Mouse (Mus musculus): ENCODE data around the gene Atg9b. TPM values are rescaled to one million over a fixed set of nuclear protein-coding genes. Genes with fewer than 3 reads are reported as not detected.

The Atg9b gene
- polyA plus RNA-seq, 1 experiment from 2014 or later = 0.75 TPM

DNA sequence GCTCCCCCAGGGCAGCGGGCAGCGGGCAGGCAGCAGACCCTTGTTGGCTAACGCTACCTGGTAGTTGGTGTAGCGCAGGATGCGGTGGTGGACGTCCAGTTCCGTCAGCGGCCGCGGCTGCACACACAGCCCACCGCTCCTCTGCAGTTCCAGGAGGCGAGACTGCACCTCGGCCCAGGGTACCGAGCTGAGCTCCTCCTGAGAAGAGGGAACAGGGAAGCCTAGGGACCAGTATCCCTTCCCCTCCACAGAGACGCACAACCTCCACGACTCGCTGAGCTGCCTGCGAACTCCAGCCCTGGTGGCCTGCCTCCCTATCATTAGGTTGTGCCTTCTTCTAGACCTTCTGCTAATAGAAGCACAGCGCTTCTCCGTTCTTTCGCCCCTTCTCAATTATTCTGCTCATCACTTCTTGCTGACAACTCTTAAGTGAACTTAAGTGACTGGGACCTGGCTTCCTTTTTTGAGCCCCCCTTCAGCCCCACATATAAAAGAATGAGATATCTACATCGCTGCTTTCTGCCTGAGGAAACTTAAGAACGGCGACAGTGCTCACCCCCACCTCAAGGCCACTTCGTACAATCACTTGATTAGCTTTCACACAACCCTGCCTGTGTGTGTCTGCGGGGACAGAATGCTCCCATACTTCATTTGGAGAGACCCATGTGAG lies 3.6 kb downstream of the Atg9b start:
- DNase-seq (ENCODE audit: low spot score) (no peak), ATAC-seq (ENCODE audit: low read depth) (no peak)
- WGBS = 41% methylated on average over 14 of the region's 26 CpGs
- Histone ChIP-seq H3K36me3 (ENCODE audit: control insufficient read depth, insufficient read depth, low read length) (no peaks in the 10 kb centered on the region), H3K27me3 (replicated peaks; ENCODE audit: control insufficient read depth, insufficient read depth, low read length) (peaks cover 42% of the 10 kb centered on the region), H3K27ac (replicated peaks; ENCODE audit: low read depth, low read length) (no peak overlapping the region), H3K4me1 (ENCODE audit: control insufficient read depth, insufficient read depth, low read length) (peaks cover 12% of the 10 kb centered on the region), H3K9me3 (ENCODE audit: control insufficient read depth, low read length) (no peaks in the 10 kb centered on the region), H3K4me2 (ENCODE audit: low read depth, low read length) (peak overlapping the region; percentile 99), H3K4me3 (ENCODE audit: low read depth, low read length) (peak overlapping the region; percentile 51), H3K9ac (ENCODE audit: low read depth, low read length) (peak overlapping the region; percentile 65)

DNA sequence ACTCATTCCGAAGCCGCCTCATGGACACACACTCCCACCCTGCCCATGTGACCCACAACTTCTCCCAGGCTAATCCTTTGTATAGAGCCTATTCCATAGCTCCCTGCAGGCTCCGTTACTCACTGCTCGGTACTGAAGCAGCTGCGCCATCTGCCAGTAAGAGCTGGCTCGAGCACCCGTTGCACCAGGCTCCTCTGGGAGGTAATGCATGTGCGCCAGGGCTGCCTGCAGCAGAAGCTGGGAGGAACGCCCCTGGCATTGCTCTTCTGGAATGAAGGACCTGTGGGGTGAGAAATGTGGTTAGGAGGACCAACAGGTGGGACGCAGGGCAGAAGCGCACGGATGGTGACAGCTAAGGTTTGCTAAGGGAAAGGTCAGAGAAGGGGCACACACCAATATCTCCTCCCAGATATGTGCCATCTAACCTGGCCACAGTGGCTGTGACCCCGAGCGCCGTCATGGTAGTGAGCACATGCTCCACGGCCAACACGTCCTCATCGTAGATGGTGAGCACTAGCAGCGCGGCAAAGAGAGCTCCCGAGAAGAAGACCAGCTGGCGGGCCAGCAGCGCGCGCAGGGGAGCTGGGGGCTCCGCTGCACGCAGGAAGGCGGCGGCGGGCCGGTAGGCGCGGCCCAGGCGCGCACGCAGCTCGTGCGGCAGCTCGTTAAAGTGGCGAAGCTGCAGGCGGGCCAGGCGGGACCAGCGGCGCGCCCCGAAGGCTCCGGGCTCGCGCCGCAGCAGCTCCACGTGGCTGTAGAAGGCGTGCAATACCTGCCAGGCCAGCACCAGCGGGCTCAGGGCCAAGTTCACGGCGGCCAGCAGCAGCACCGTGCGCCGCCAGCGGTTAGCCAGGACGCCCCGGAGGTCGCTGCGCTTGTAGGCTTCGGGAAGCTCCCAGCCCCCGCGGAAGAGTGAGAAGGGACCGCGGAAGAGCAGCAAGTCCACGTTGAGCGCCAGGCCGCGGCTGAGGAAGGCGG lies 4.4 kb downstream of the Atg9b start:
- peak overlapping the region; percentile 99 for H3K4me2 ChIP-seq (ENCODE audit: low read depth, low read length)
- peak overlapping the region; percentile 51 for H3K4me3 ChIP-seq (ENCODE audit: low read depth, low read length)
- H3K36me3 ChIP-seq (ENCODE audit: control insufficient read depth, insufficient read depth, low read length) = no peaks in the 10 kb centered on the region
- peak overlapping the region; percentile 65 for H3K9ac ChIP-seq (ENCODE audit: low read depth, low read length)
- DNase-seq (ENCODE audit: low spot score) (peak; percentile 83), ATAC-seq (ENCODE audit: low read depth) (peak; percentile 60)
- peaks cover 42% of the 10 kb centered on the region for H3K27me3 ChIP-seq (replicated peaks; ENCODE audit: control insufficient read depth, insufficient read depth, low read length)
- no peak overlapping the region for H3K27ac ChIP-seq (replicated peaks; ENCODE audit: low read depth, low read length)
- peaks cover 12% of the 10 kb centered on the region for H3K4me1 ChIP-seq (ENCODE audit: control insufficient read depth, insufficient read depth, low read length)
- 4% methylated on average over 25 of the region's 73 CpGs for WGBS
- H3K9me3 ChIP-seq (ENCODE audit: control insufficient read depth, low read length) = no peaks in the 10 kb centered on the region

- Histone ChIP-seq H3K27me3 (replicated peaks; ENCODE audit: control insufficient read depth, insufficient read depth, low read length) (peaks cover 42% of the 10 kb centered on the region), H3K9me3 (ENCODE audit: control insufficient read depth, low read length) (no peaks in the 10 kb centered on the region), H3K36me3 (ENCODE audit: control insufficient read depth, insufficient read depth, low read length) (no peaks in the 10 kb centered on the region), H3K4me1 (ENCODE audit: control insufficient read depth, insufficient read depth, low read length) (peaks cover 12% of the 10 kb centered on the region), H3K9ac (ENCODE audit: low read depth, low read length) (no peak overlapping the region), H3K4me3 (ENCODE audit: low read depth, low read length) (no peak overlapping the region), H3K27ac (replicated peaks; ENCODE audit: low read depth, low read length) (no peak overlapping the region), H3K4me2 (ENCODE audit: low read depth, low read length) (no peak overlapping the region)
- ATAC-seq (ENCODE audit: low read depth) (no peak), DNase-seq (ENCODE audit: low spot score) (no peak)
- WGBS = 85% methylated on average over 7 of the region's 10 CpGs
These were observed 5.9 kb downstream of the Atg9b start for GRCm38 (mm10) chr5:24385887-24386550.

DNA sequence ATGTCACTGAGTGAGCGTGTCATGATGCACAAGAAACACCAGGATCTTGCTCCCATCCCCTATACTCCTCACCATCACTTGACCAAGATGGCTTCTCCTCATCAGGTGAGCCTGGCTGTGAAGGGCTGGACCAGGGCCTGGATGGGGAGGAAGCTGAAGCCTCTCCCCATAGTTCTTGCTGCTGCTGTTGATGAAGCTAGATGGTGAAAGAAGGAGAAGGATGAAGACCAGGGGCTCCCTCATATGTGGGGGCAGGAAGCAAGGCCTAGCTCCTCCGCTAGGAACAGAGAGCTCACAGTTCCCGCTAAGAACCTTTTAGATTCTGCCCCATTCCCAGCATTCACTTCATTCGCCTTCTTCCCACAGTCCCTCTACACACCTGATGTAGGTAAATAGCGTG lies 6.6 kb downstream of the Atg9b start:
- no peak overlapping the region for H3K27ac ChIP-seq (replicated peaks; ENCODE audit: low read depth, low read length)
- no peaks in the 10 kb centered on the region for H3K36me3 ChIP-seq (ENCODE audit: control insufficient read depth, insufficient read depth, low read length)
- 86% methylated on average over 5 of the region's 5 CpGs for WGBS
- H3K9me3 ChIP-seq (ENCODE audit: control insufficient read depth, low read length) = no peaks in the 10 kb centered on the region
- no peak overlapping the region for H3K4me2 ChIP-seq (ENCODE audit: low read depth, low read length)
- H3K4me3 ChIP-seq (ENCODE audit: low read depth, low read length) = no peak overlapping the region
- no peak for ATAC-seq (ENCODE audit: low read depth)
- peaks cover 12% of the 10 kb centered on the region for H3K4me1 ChIP-seq (ENCODE audit: control insufficient read depth, insufficient read depth, low read length)
- no peak for DNase-seq (ENCODE audit: low spot score)
- peaks cover 42% of the 10 kb centered on the region for H3K27me3 ChIP-seq (replicated peaks; ENCODE audit: control insufficient read depth, insufficient read depth, low read length)
- H3K9ac ChIP-seq (ENCODE audit: low read depth, low read length) = no peak overlapping the region

DNA sequence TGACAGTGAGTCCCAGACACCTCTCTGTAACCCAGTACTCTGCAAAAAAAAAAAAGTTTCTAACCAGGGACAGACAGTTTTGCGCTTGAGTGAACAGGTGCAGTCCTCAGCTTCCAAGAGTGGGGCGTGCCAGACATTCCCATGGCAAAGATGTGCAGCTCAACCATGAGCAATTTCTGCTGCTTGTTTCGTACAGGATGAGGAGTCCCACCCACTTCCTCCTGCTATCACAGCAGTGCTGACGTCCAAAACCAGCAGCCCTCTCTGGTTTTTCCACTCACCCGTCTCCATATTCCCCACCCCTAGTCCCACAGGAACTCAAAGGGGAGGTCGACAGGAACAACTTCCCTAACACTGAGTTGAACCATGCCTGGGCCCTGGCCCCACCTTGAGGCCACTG lies 7.5 kb downstream of the Atg9b start:
- H3K4me2 ChIP-seq (ENCODE audit: low read depth, low read length) = no peak overlapping the region
- peaks cover 41% of the 10 kb centered on the region for H3K27me3 ChIP-seq (replicated peaks; ENCODE audit: control insufficient read depth, insufficient read depth, low read length)
- H3K4me3 ChIP-seq (ENCODE audit: low read depth, low read length) = no peak overlapping the region
- H3K9me3 ChIP-seq (ENCODE audit: control insufficient read depth, low read length) = no peaks in the 10 kb centered on the region
- H3K27ac ChIP-seq (replicated peaks; ENCODE audit: low read depth, low read length) = no peak overlapping the region
- no peak for ATAC-seq (ENCODE audit: low read depth)
- H3K9ac ChIP-seq (ENCODE audit: low read depth, low read length) = no peak overlapping the region
- WGBS = 50% methylated on average over 6 of the region's 6 CpGs
- peak; percentile 41 for DNase-seq (ENCODE audit: low spot score)
- H3K36me3 ChIP-seq (ENCODE audit: control insufficient read depth, insufficient read depth, low read length) = no peaks in the 10 kb centered on the region
- peaks cover 12% of the 10 kb centered on the region for H3K4me1 ChIP-seq (ENCODE audit: control insufficient read depth, insufficient read depth, low read length)

DNA sequence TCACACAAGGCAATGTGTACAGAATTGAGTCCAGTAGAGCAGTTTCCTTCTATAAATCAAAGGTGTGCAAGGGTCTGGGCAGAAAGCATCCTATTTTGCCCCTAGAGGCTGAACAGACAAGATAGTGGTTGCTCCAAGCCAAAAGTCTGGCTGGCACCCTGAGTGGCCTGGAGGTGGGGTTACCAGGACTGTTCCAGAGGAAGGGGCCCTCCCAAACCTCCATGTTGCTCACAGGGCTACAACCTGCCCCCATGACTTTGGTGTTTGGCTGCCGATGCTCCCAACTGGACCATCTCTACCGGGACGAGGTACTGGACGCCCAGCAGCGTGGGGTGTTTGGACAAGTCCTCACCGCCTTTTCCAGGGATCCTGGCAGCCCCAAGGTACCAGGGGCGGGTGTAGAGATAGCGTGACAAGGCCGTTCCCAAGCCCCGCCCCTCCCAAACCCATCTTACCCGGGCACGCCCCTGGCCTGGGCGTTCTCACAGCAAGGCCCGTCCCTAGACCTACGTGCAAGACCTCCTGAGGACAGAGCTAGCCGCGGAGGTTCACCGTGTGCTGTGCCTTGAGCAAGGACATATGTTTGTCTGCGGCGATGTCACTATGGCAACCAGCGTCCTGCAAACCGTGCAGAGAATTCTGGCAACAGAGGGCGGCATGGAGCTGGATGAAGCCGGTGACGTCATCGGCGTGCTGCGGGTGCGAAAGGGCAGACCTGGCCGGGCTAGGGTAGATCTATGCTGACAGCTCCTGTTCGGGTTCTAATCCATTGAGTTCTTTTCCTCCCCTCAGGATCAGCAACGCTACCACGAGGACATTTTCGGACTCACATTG lies 8.7 kb downstream of the Atg9b start:
- peak; percentile 80 for ATAC-seq (ENCODE audit: low read depth)

DNA sequence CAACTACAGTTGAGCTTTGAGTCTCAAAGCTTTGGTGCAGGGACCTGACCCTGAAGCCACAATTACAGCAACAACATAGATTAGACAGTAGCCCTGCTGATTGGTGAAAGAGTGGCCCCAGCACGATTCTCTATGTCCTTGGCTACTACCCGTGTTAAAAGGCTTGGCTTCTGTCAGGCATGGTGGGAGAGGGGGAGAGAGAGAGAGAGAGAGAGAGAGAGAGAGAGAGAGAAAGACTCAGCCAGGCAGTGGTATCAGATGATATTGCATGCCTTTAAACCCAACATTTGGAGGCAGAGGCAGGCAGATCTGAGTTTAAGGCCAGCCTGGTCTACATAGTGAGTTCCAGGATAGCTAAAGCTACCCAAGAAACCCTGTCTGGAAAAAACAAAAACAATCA lies 10.0 kb downstream of the Atg9b start:
- Histone ChIP-seq H3K4me3 (ENCODE audit: low read depth, low read length) (no peak overlapping the region), H3K4me1 (ENCODE audit: control insufficient read depth, insufficient read depth, low read length) (peaks cover 7% of the 10 kb centered on the region), H3K9ac (ENCODE audit: low read depth, low read length) (no peak overlapping the region), H3K27ac (replicated peaks; ENCODE audit: low read depth, low read length) (no peak overlapping the region), H3K9me3 (ENCODE audit: control insufficient read depth, low read length) (no peaks in the 10 kb centered on the region), H3K4me2 (ENCODE audit: low read depth, low read length) (no peak overlapping the region), H3K36me3 (ENCODE audit: control insufficient read depth, insufficient read depth, low read length) (no peaks in the 10 kb centered on the region), H3K27me3 (replicated peaks; ENCODE audit: control insufficient read depth, insufficient read depth, low read length) (peaks cover 17% of the 10 kb centered on the region)
- ATAC-seq (ENCODE audit: low read depth) = no peak
- WGBS = 55% methylated on average over 2 of the region's 2 CpGs
- DNase-seq (ENCODE audit: low spot score) = no peak

More for the DNA sequence above, 8.7 kb downstream of the Atg9b start:
- peak; percentile 96 for DNase-seq (ENCODE audit: low spot score)
- peak overlapping the region; percentile 50 for H3K4me3 ChIP-seq (ENCODE audit: low read depth, low read length)
- H3K27me3 ChIP-seq (replicated peaks; ENCODE audit: control insufficient read depth, insufficient read depth, low read length) = peaks cover 29% of the 10 kb centered on the region
- peaks cover 12% of the 10 kb centered on the region for H3K4me1 ChIP-seq (ENCODE audit: control insufficient read depth, insufficient read depth, low read length)
- no peak overlapping the region for H3K27ac ChIP-seq (replicated peaks; ENCODE audit: low read depth, low read length)
- 3% methylated on average over 24 of the region's 34 CpGs for whole genome bisulfite sequencing
- no peaks in the 10 kb centered on the region for H3K9me3 ChIP-seq (ENCODE audit: control insufficient read depth, low read length)
- peak overlapping the region; percentile 73 for H3K4me2 ChIP-seq (ENCODE audit: low read depth, low read length)
- no peaks in the 10 kb centered on the region for H3K36me3 ChIP-seq (ENCODE audit: control insufficient read depth, insufficient read depth, low read length)
- peak overlapping the region; percentile 63 for H3K9ac ChIP-seq (ENCODE audit: low read depth, low read length)

DNA sequence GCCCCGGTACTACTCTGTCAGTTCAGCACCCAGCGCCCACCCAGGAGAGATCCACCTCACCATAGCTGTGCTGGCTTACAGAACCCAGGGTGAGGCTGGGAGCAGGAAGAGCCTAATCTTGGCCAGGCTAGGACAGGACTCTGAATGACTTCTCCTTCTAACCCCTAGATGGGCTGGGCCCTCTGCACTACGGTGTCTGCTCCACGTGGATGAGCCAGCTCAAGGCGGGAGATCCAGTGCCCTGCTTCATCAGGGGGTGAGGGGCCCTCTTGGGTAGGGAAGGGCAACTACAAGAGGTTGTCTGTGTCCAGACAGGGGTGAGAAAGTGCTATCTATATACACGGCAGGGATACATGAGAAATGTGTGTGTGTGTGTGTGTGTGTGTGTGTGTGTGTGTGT lies 10.5 kb downstream of the Atg9b start:
- no peak for DNase-seq (ENCODE audit: low spot score)
- H3K4me1 ChIP-seq (ENCODE audit: control insufficient read depth, insufficient read depth, low read length) = peaks cover 7% of the 10 kb centered on the region
- no peak for ATAC-seq (ENCODE audit: low read depth)
- H3K9me3 ChIP-seq (ENCODE audit: control insufficient read depth, low read length) = no peaks in the 10 kb centered on the region
- no peak overlapping the region for H3K4me3 ChIP-seq (ENCODE audit: low read depth, low read length)
- no peak overlapping the region for H3K9ac ChIP-seq (ENCODE audit: low read depth, low read length)
- H3K27ac ChIP-seq (replicated peaks; ENCODE audit: low read depth, low read length) = no peak overlapping the region
- 80% methylated on average over 5 of the region's 6 CpGs for WGBS
- H3K36me3 ChIP-seq (ENCODE audit: control insufficient read depth, insufficient read depth, low read length) = no peaks in the 10 kb centered on the region
- peaks cover 12% of the 10 kb centered on the region for H3K27me3 ChIP-seq (replicated peaks; ENCODE audit: control insufficient read depth, insufficient read depth, low read length)
- H3K4me2 ChIP-seq (ENCODE audit: low read depth, low read length) = no peak overlapping the region
